Mouse (Mus musculus): ENCODE results near the gene Agap1.

Agap1 gene

GRCm38 (mm10) chr1:89544094-89544493 lies 89.5 kb downstream of the Agap1 start:
- DNase-seq (ENCODE audit: low read depth): no peak

GRCm38 (mm10) chr1:89545099-89545498 lies 90.5 kb downstream of the Agap1 start:
- no peak for DNase-seq (ENCODE audit: low read depth)

GRCm38 (mm10) chr1:89547525-89548504 lies 93.2 kb downstream of the Agap1 start:
- DNase-seq (ENCODE audit: low read depth): no peak

GRCm38 (mm10) chr1:89550061-89550869 lies 95.7 kb downstream of the Agap1 start:
- no peak for DNase-seq (ENCODE audit: low read depth)

- DNase-seq (ENCODE audit: low read depth): no peak
Observed at GRCm38 (mm10) chr1:89552470-89552869, 97.9 kb downstream of the Agap1 start.

- no peak for DNase-seq (ENCODE audit: low read depth)
Observed at GRCm38 (mm10) chr1:89553791-89554190, 99.2 kb downstream of the Agap1 start.

- DNase-seq (ENCODE audit: low read depth): no peak
Observed at GRCm38 (mm10) chr1:89554969-89555856, 100.6 kb downstream of the Agap1 start.

- no peak for DNase-seq (ENCODE audit: low read depth)
Observed at GRCm38 (mm10) chr1:89556006-89556405, 101.4 kb downstream of the Agap1 start.

GRCm38 (mm10) chr1:89557401-89557800 lies 102.8 kb downstream of the Agap1 start:
- DNase-seq (ENCODE audit: low read depth): no peak

GRCm38 (mm10) chr1:89558080-89558479 lies 103.5 kb downstream of the Agap1 start:
- DNase-seq (ENCODE audit: low read depth): no peak

- no peak for DNase-seq (ENCODE audit: low read depth)
Observed at GRCm38 (mm10) chr1:89563399-89563798, 108.8 kb downstream of the Agap1 start.

- no peak for DNase-seq (ENCODE audit: low read depth)
Observed at GRCm38 (mm10) chr1:89566578-89567488, 112.2 kb downstream of the Agap1 start.

GRCm38 (mm10) chr1:89568546-89569405 lies 114.2 kb downstream of the Agap1 start:
- no peak for DNase-seq (ENCODE audit: low read depth)

- no peak for DNase-seq (ENCODE audit: low read depth)
Observed at GRCm38 (mm10) chr1:89570522-89571299, 116.1 kb downstream of the Agap1 start.

GRCm38 (mm10) chr1:89573486-89573885 lies 118.9 kb downstream of the Agap1 start:
- no peak for DNase-seq (ENCODE audit: low read depth)

GRCm38 (mm10) chr1:89574941-89575890 lies 120.6 kb downstream of the Agap1 start:
- no peak for DNase-seq (ENCODE audit: low read depth)

- no peak for DNase-seq (ENCODE audit: low read depth)
Observed at GRCm38 (mm10) chr1:89576174-89576890, 121.7 kb downstream of the Agap1 start.

Measured in induced T-regulatory cell, adult 2 months (primary cell).